Mouse (Mus musculus) limb, embryonic 10.5 days (tissue): ENCODE data around the gene Cyth4. TPM values are rescaled to one million over a fixed set of nuclear protein-coding genes. Genes with fewer than 3 reads are reported as not detected.

Source experiments
- DNase-seq: peaks from one replicate; pipeline ENCODE4 v3.0.0-alpha.2; 2017; ENCODE audit warnings: low spot score
- H3K27ac ChIP-seq: fragments of 300-500 bp; sonication (generic); 2 replicates; pipeline ENCODE4 v1.5.1; 2016; ENCODE audit warnings: mild to moderate bottlenecking
- H3K27me3 ChIP-seq: fragments of 300-500 bp; sonication (generic); 2 replicates; pipeline ENCODE4 v1.6.1; 2016; ENCODE audit warnings: low read depth, mild to moderate bottlenecking; ENCODE audit not compliant: poor library complexity, severe bottlenecking
- H3K36me3 ChIP-seq: fragments of 300-500 bp; sonication (generic); 2 replicates; pipeline ENCODE4 v1.6.1; 2016; ENCODE audit warnings: mild to moderate bottlenecking, moderate library complexity
- H3K4me1 ChIP-seq: fragments of 300-500 bp; sonication (generic); 2 replicates; pipeline ENCODE4 v1.6.1; 2016
- H3K4me3 ChIP-seq: fragments of 300-500 bp; sonication (generic); 2 replicates; pipeline ENCODE4 v1.5.1; 2016; ENCODE audit warnings: mild to moderate bottlenecking, moderate library complexity
- H3K9me3 ChIP-seq: fragments of 300-500 bp; sonication (generic); replicated peaks from 2 replicates; pipeline ENCODE4 v1.6.1; 2016; ENCODE audit warnings: mild to moderate bottlenecking
- WGBS: fragments of 180-500 bp; shearing (Covaris S2); methylation state at CpG from one replicate; pipeline ENCODE4 v1.1.7; 2016; 5-methylcytosine and 5-hydroxymethylcytosine counted together
- polyA plus RNA-seq: library from polyadenylated mRNA; unstranded; fragments of >200 nt; fragmentation: Nextera tagmentation; extraction: Ambion mirVana; gene quantifications from 2 replicates; pipeline ENCODE4 v1.2.1, GENCODE M21; 2016

Cyth4 gene
- polyA plus RNA-seq, 1 experiment from 2014 or later, result 4.4 TPM

DNA sequence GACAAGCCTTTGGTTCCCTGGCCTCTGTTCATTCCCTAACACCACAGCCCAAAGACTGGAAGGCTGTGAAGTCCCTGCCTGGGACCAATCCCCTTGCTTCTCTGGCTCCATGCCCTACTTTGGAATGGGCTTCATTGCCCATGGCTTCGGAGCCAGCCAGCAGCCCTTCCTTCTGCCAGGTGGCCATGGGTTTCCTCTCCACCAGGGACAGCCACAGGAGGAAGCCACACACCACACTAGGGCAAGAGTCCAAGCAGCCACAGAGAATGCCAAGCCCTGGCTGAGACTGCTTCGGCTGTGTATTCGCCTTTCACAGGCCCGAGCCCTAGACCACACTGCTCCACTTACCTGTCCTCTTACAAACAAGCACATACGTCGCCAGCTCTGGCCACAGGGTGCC is 9.2 kb downstream of the Cyth4 start:
- Histone ChIP-seq H3K4me3 (no peak overlapping the region), H3K9me3 (0 out of 2 replicates have a peak, but pooled peaks cover 2% of the 10 kb centered on the region), H3K27ac (no peak overlapping the region), H3K27me3 (no peaks in the 10 kb centered on the region), H3K36me3 (no peaks in the 10 kb centered on the region), H3K4me1 (peaks cover 20% of the 10 kb centered on the region)
- WGBS, result 84% methylated on average over 6 of the region's 6 CpGs
- DNase-seq, result no peak

DNA sequence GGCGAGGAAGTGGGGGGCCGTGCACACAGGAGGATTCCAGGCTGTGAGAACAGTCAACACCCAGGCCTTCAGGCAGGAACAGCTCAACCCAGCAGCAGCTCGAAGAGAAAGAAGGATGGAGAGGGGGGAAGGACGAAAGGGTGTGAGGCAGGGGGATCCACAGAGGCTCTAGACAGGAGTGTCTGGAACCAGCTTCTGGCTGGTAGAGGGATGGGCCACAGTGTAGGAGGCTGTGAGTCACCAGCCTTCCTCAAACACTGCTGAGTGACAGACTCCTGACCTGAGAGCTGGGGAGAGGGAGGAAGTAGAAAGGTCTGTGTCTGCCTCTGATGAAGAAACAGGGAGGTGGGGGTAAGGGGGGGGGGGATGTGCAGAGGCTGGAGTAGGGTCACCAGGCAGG is 10.6 kb downstream of the Cyth4 start:
- 78% methylated on average over 4 of the region's 4 CpGs for WGBS
- DNase-seq, result no peak

DNA sequence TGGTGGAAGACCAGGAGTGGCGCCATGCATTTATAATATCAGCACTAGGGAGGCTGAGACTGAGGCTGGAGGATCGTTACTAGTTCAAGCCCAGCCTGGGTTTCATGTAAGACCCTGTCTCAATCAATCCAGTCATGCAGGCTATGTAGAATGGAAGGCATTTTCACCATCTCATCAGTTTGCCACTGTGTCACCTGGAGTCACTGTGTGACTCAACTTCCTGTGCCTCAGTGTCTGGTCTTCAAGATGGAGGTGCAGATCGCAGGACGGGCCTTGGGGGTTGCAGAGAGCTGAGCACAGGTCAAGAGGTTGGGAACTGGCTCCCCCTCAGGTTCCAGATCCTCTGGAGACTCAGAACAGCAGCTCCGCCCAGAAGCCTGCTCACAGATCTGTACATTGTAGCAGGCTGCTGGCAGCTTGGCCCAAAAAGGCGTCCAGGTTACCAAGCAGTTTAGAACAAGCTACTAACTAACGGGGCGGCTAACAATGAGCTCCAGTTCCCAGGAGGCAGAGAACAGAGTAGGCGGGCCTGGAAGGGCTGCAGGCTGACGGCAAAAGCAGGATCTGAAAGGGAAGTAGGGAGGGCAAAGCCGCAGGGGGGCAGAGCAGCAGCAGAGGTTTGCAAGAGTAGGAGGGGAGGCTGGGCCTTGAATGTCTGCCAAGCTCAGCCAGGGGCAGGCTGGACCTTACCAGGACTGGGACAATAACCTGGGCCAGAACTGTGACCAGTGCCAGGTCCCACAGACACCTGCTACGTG is 14.0 kb downstream of the Cyth4 start:
- Histone ChIP-seq H3K9me3 (no peaks in the 10 kb centered on the region), H3K27me3 (no peaks in the 10 kb centered on the region), H3K4me3 (no peak overlapping the region), H3K27ac (no peak overlapping the region), H3K4me1 (peaks cover 16% of the 10 kb centered on the region), H3K36me3 (no peaks in the 10 kb centered on the region)
- DNase-seq, result peak; percentile 37
- 48% methylated on average over 12 of the region's 12 CpGs for WGBS

More for the DNA sequence above, 10.6 kb downstream of the Cyth4 start:
- Histone ChIP-seq H3K4me1 (peaks cover 23% of the 10 kb centered on the region), H3K4me3 (no peak overlapping the region), H3K27ac (no peak overlapping the region), H3K27me3 (no peaks in the 10 kb centered on the region), H3K36me3 (no peaks in the 10 kb centered on the region), H3K9me3 (no peaks in the 10 kb centered on the region)

DNA sequence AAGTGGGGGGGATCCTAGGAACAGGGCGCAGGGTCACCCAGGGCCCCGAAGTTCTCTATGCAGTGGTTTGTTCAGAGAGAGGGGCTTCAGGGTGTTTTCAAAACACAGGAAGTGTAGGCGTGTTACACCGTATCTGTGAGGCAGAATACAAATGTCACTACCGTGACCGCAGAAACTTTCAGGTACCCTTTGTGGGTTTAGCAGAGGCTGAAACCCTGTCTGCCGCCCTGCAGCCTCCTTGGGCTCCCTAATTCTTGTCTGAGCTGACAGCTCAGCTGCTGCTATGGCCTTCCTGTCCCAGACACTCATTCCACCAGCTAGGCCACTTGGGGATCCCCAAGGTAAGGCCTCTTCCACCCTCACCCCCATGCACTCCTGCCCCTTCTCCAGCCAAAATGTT is 17.7 kb downstream of the Cyth4 start:
- no peak for DNase-seq
- Histone ChIP-seq H3K4me3 (no peak overlapping the region), H3K36me3 (no peaks in the 10 kb centered on the region), H3K27me3 (no peaks in the 10 kb centered on the region), H3K9me3 (no peaks in the 10 kb centered on the region), H3K27ac (no peak overlapping the region), H3K4me1 (peaks cover 8% of the 10 kb centered on the region)
- WGBS, result 94% methylated on average over 7 of the region's 7 CpGs

DNA sequence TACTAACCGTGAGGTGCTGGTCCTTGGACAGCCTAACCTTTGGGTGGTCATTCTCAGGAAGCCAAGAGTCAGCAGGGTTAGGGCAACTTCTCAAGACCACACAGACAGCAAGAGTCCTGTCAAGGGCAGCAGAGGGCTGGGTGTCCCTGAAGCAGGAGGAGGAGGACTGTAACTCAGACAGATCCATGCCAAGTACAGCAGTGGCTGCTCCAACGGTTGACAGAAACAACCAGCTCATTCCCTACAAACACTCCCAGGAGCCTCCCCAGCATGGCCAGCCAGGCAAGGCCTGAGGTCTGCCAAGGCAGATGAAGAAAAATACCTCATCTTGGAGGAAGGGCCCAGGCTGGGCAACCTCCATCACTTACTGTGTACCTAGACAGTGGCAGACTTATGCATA is 20.1 kb downstream of the Cyth4 start:
- no peaks in the 10 kb centered on the region for H3K36me3 ChIP-seq
- peaks cover 10% of the 10 kb centered on the region for H3K27me3 ChIP-seq
- H3K9me3 ChIP-seq, result no peaks in the 10 kb centered on the region
- no peak for DNase-seq
- 79% methylated on average over 2 of the region's 2 CpGs for WGBS
- H3K4me1 ChIP-seq, result no peaks in the 10 kb centered on the region
- no peak overlapping the region for H3K4me3 ChIP-seq
- H3K27ac ChIP-seq, result no peak overlapping the region

DNA sequence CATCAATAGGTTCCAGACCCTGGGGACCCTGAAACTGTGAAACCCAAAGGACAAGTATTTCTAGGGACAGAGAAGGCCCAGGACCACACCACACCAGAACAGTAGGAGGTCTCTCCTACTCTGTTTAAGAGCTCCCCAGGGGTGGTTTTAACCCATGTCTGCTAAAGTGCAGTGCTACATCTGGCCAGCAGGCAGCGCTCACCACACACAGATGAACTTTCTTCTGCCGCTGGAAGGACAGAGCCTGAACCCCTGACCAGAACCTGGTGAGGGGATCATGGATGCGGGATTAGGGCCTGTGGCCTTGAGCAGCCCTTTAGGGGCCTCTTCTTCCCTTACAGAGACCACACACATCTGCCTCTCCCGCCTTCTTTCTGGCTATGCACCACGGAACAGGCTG is 26.6 kb downstream of the Cyth4 start:
- peak; percentile 74 for DNase-seq
- Histone ChIP-seq H3K9me3 (no peaks in the 10 kb centered on the region), H3K27ac (no peak overlapping the region), H3K36me3 (no peaks in the 10 kb centered on the region), H3K4me1 (0 out of 2 replicates have a peak, but pooled peaks cover 3% of the 10 kb centered on the region), H3K27me3 (peaks cover 15% of the 10 kb centered on the region), H3K4me3 (no peak overlapping the region)
- WGBS, result 19% methylated on average over 5 of the region's 5 CpGs

DNA sequence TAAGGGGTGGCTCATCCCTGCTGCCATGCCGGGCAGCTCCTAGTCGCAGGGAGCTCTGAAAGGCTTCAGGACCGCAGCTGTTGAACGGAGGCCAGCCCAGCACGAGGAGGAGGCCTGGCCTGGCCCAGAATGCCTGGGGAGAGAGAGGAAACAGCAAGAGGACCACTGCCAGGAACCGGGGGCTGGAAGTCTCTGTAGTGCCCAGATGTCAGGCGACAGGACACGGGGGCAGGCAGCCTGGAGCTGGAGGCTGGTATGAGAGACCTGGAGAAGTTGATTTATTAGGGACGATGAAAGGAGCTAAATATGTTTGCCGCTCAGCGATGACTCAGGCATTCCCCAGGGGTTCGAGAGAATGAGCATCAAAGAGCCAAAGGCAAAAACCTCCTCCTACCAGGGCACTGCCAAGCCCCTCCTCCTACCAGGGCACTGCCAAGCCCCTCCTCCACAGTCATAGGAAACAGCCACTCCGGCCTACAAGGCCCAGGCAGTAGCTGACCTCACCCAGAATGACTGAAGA is 27.6 kb downstream of the Cyth4 start:
- H3K4me1 ChIP-seq, result 0 out of 2 replicates have a peak, but pooled peaks cover 3% of the 10 kb centered on the region
- DNase-seq, result no peak
- no peaks in the 10 kb centered on the region for H3K9me3 ChIP-seq
- peaks cover 15% of the 10 kb centered on the region for H3K27me3 ChIP-seq
- WGBS, result 59% methylated on average over 13 of the region's 13 CpGs
- H3K4me3 ChIP-seq, result no peak overlapping the region
- H3K27ac ChIP-seq, result no peak overlapping the region
- H3K36me3 ChIP-seq, result no peaks in the 10 kb centered on the region

DNA sequence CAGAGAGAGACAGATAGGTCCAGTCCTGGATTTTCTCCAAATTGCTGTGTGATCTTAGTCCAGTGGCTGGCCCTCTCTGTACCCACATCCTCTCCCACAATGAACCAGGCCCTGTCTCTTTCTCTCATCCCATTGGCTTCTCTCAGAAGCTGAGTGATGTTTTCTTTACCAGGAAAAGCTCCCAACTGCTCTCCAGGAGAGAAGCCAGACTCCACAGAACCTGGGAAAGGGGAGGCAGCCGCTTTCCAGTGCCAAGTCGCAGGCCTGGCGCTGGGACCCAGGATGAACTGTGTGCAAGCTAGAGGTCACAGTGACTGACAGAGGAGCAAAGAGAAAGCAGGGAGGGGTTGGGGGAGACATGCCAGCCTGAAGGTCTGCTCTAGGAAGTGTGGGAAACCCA is 28.1 kb downstream of the Cyth4 start:
- Histone ChIP-seq H3K27ac (no peak overlapping the region), H3K36me3 (no peaks in the 10 kb centered on the region), H3K9me3 (no peaks in the 10 kb centered on the region), H3K27me3 (peaks cover 13% of the 10 kb centered on the region), H3K4me1 (0 out of 2 replicates have a peak, but pooled peaks cover 3% of the 10 kb centered on the region), H3K4me3 (no peak overlapping the region)
- no peak for DNase-seq
- WGBS, result 76% methylated on average over 3 of the region's 3 CpGs

DNA sequence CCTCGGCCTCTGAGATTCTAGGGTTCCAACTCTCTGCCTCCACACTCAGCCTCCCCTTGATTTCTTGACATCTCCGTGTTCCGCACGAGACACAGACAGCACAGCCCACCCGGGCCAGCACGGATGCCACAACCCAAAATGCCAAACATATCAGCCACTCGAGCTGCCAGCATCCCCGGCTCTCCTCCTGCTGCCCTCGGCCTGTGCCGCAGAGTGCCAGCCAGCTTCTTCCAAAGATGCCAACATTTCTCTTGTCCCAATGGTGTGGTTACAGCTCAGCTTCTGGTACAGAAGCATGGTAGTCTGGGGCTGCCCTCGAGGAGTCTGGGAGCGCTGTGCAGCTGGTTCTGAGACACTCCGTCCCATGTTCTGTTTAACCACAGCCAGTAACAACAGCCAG is 29.4 kb downstream of the Cyth4 start:
- no peak for DNase-seq
- 0 out of 2 replicates have a peak, but pooled peaks cover 3% of the 10 kb centered on the region for H3K4me1 ChIP-seq
- no peaks in the 10 kb centered on the region for H3K36me3 ChIP-seq
- H3K27ac ChIP-seq, result no peak overlapping the region
- WGBS, result 91% methylated on average over 13 of the region's 13 CpGs
- no peaks in the 10 kb centered on the region for H3K9me3 ChIP-seq
- 0 out of 2 replicates have a peak, but pooled peaks cover 7% of the 10 kb centered on the region for H3K27me3 ChIP-seq
- H3K4me3 ChIP-seq, result no peak overlapping the region

DNA sequence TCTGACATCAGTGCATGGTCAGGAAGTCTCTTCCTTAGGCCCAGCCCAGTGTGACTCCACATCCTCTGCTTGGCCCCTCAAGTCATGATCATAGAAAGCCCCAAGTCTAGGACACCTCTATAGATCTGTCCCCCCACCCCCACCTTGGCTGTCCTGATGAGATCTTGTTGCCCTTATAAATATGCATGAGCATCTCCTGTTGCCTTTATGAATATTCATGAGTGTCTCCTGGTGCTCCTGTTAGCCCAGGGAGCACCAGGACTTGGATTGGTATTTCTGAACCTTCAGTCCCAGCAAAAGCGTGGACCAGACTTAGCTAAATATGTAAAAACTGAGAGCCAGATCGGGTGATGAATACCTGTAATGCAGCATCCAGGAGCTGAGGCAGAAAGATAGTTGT is 35.5 kb downstream of the Cyth4 start:
- Histone ChIP-seq H3K36me3 (no peaks in the 10 kb centered on the region), H3K27ac (no peak overlapping the region), H3K9me3 (no peaks in the 10 kb centered on the region), H3K4me1 (peaks cover 35% of the 10 kb centered on the region), H3K4me3 (no peak overlapping the region), H3K27me3 (peaks cover 14% of the 10 kb centered on the region)
- DNase-seq, result no peak
- 60% methylated on average over 2 of the region's 2 CpGs for WGBS

DNA sequence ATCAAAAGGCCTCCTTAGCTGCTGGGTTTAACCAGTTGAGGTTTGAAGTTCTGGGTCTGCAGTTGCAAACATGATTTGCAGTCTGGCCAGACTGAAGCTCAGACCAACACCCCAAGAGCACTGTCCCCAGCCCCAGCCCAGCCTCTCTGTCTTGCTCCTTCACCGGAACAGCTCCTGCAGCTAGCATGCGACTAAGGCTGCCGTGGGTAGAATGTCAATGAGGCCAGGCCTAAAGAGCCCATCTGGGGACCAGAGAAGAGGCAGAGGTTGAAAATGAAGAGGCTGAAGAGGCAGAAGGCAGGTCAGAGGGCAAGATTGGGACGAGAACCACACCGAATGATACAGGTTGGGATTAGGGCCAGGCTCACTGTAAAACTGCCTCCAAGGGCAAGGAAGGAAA is 36.6 kb downstream of the Cyth4 start:
- H3K4me1 ChIP-seq, result peaks cover 44% of the 10 kb centered on the region

DNA sequence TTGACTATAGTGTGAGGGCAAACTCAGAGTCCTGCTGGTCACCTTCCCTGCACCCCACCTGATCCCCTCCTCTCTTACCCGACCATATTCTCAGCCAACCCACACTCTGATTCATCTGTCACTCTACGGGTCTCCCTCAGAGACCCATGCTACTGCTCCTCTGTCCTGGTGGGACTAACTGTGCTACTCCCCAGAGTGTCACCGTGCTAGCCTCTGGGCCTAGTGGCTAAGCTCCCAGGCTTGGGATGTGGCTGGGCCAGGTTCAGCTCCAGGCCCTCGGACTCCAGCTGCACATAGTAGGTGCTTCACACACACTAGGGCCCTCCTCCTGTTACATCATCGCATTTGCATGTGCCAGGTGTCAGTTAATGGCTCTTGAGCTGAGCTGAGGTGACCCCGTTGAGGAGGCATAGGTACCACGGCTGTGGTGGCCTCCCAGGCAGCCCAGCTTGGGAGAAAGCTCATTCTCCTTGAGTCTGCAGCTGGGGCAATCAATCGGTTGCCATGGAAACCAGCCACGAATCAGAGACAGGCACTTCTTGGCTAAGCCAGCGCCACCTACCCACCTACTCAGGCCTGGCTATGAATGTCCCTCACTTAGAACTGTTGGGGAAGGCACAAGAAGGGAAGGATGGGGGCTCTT is 37.4 kb downstream of the Cyth4 start:
- H3K4me3 ChIP-seq, result no peak overlapping the region
- peak; percentile 75 for DNase-seq
- H3K27ac ChIP-seq, result no peak overlapping the region
- 33% methylated on average over 10 of the region's 10 CpGs for WGBS
- H3K27me3 ChIP-seq, result peaks cover 32% of the 10 kb centered on the region
- no peaks in the 10 kb centered on the region for H3K36me3 ChIP-seq
- peaks cover 46% of the 10 kb centered on the region for H3K4me1 ChIP-seq
- no peaks in the 10 kb centered on the region for H3K9me3 ChIP-seq

More for the DNA sequence above, 36.6 kb downstream of the Cyth4 start:
- no peaks in the 10 kb centered on the region for H3K36me3 ChIP-seq
- H3K27ac ChIP-seq, result no peak overlapping the region
- DNase-seq, result no peak
- 66% methylated on average over 5 of the region's 5 CpGs for whole genome bisulfite sequencing
- H3K4me3 ChIP-seq, result no peak overlapping the region
- peaks cover 24% of the 10 kb centered on the region for H3K27me3 ChIP-seq
- no peaks in the 10 kb centered on the region for H3K9me3 ChIP-seq

DNA sequence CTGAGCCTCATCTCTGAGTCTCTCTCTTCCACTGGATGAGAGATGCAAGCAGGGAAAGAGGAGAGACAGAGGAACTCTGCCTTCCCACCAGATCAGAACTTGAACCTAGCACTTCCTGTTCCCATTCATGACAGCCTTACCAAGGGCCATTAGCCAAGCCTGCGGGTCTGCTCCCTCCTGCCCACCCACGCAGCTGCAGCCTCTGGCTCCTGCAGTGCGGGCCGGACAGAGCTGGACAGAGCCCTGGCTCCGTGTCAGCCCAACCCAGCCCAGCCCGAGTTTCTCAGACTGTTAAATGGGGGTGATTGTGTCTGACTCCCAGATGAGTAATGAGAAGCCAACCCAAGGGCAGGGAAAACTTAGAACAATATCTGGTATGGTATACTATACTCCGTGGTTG is 38.4 kb downstream of the Cyth4 start:
- peaks cover 46% of the 10 kb centered on the region for H3K4me1 ChIP-seq
- H3K4me3 ChIP-seq, result no peak overlapping the region
- H3K36me3 ChIP-seq, result no peaks in the 10 kb centered on the region
- 51% methylated on average over 7 of the region's 7 CpGs for WGBS
- peaks cover 42% of the 10 kb centered on the region for H3K27me3 ChIP-seq
- no peak overlapping the region for H3K27ac ChIP-seq
- H3K9me3 ChIP-seq, result no peaks in the 10 kb centered on the region
- no peak for DNase-seq
